Mouse (Mus musculus) MEL (cell line): ENCODE measurements at regions not wholly inside any gene's neighbourhood (a gene's known extent, or its start where the extent isn't known, plus 50 kb on each side); places are given as distances from the start of the nearest gene placed in this dataset.

Source experiments
- DNase-seq: peaks from one replicate; pipeline ENCODE4 v3.0.0; 2011; ENCODE audit warnings: low read depth, low spot score
- H3K27ac ChIP-seq: 2 replicates; pipeline ENCODE4 v1.5.1; 2012; ENCODE audit warnings: low read depth, mild to moderate bottlenecking, control low read depth, low read length, moderate library complexity; ENCODE audit not compliant: control insufficient read depth
- H3K27me3 ChIP-seq, 2 experiments: fragments of 150-350 bp in 1 of 2; sonication (generic) in 1 of 2; 2 replicates each; pipeline ENCODE4 v1.6.1; 2012; ENCODE audit warnings: low read length in 2 of 2, mild to moderate bottlenecking in 2 of 2, improper control_type of control experiment in 1 of 2, moderate library complexity in 1 of 2; ENCODE audit not compliant: insufficient read depth in 2 of 2, control insufficient read depth in 1 of 2
- H3K36me3 ChIP-seq, 2 experiments: 2 replicates each; pipeline ENCODE4 v1.6.1; 2012 to 2014; ENCODE audit warnings: low read length in 2 of 2, improper control_type of control experiment in 1 of 2, inconsistent platforms in 1 of 2, mild to moderate bottlenecking in 1 of 2; ENCODE audit not compliant: insufficient read depth in 2 of 2, control insufficient read depth in 1 of 2
- H3K4me1 ChIP-seq, 2 experiments: fragments of 150-350 bp in 1 of 2; sonication (generic) in 1 of 2; 2 replicates each; pipeline ENCODE4 v1.6.1; 2012; ENCODE audit warnings: low read length in 2 of 2, improper control_type of control experiment in 1 of 2, mild to moderate bottlenecking in 1 of 2; ENCODE audit not compliant: insufficient read depth in 2 of 2, control insufficient read depth in 1 of 2
- H3K4me3 ChIP-seq, 2 experiments: fragments of 150-350 bp in 1 of 2; sonication (generic) in 1 of 2; 2 replicates each; pipeline ENCODE4 v1.5.1; 2012; ENCODE audit warnings: low read depth in 2 of 2, low read length in 2 of 2, mild to moderate bottlenecking in 2 of 2, moderate library complexity in 2 of 2, control low read depth in 1 of 2, improper control_type of control experiment in 1 of 2; ENCODE audit not compliant: control insufficient read depth in 1 of 2, insufficient read depth in 1 of 2
- H3K79me2 ChIP-seq: 2 replicates; pipeline ENCODE4 v1.6.1; 2012; ENCODE audit warnings: mild to moderate bottlenecking, low read length, moderate library complexity; ENCODE audit not compliant: control insufficient read depth, poor library complexity, insufficient read depth
- H3K9ac ChIP-seq: 2 replicates; pipeline ENCODE4 v1.6.1; 2012; ENCODE audit warnings: low read depth, mild to moderate bottlenecking, control low read depth, low read length, moderate library complexity; ENCODE audit not compliant: control insufficient read depth, poor library complexity, severe bottlenecking
- H3K9me3 ChIP-seq: fragments of 150-350 bp; sonication (generic); replicated peaks from 2 replicates; pipeline ENCODE4 v1.6.1; 2012; ENCODE audit warnings: mild to moderate bottlenecking, low read length, improper control_type of control experiment, moderate library complexity; ENCODE audit not compliant: insufficient read depth
- BHLHE40 ChIP-seq: IDR thresholded peaks from 2 replicates; pipeline ENCODE4 v1.6.1; 2012; ENCODE audit warnings: low read depth, mild to moderate bottlenecking, inconsistent platforms, low read length, improper control_type of control experiment, borderline replicate concordance
- CHD1 ChIP-seq: IDR thresholded peaks from 2 replicates; pipeline ENCODE4 v1.6.1; 2012; ENCODE audit warnings: low read depth, mild to moderate bottlenecking, inconsistent platforms, low read length, improper control_type of control experiment
- CTCF ChIP-seq, 3 experiments: IDR thresholded peaks in 2 of 3; conservative IDR thresholded peaks in 1 of 3; 2 replicates each; pipeline ENCODE4 v1.5.1; 2011 to 2012; ENCODE audit warnings: low read length in 3 of 3, low read depth in 2 of 3, mild to moderate bottlenecking in 2 of 3, improper control_type of control experiment in 1 of 3, inconsistent platforms in 1 of 3, mixed read lengths in 1 of 3, moderate library complexity in 1 of 3; ENCODE audit not compliant: control insufficient read depth in 1 of 3, insufficient read depth in 1 of 3, poor library complexity in 1 of 3, severe bottlenecking in 1 of 3
- E2F4 ChIP-seq: IDR thresholded peaks from 2 replicates; pipeline ENCODE4 v1.6.1; 2011; ENCODE audit warnings: low read depth, low read length, improper control_type of control experiment, borderline replicate concordance
- ELF1 ChIP-seq: IDR thresholded peaks from 2 replicates; pipeline ENCODE4 v1.6.1; 2014; ENCODE audit warnings: low read depth, mild to moderate bottlenecking, inconsistent platforms, low read length, improper control_type of control experiment, moderate library complexity
- EP300 ChIP-seq, 2 experiments: IDR thresholded peaks; 2 replicates each; pipeline ENCODE4 v1.6.1; 2011; ENCODE audit warnings: improper control_type of control experiment in 2 of 2, low read length in 2 of 2, low read depth in 1 of 2, mild to moderate bottlenecking in 1 of 2
- HCFC1 ChIP-seq: IDR thresholded peaks from 2 replicates; pipeline ENCODE4 v1.6.1; 2012; ENCODE audit warnings: low read depth, mild to moderate bottlenecking, inconsistent platforms, low read length, improper control_type of control experiment, moderate library complexity
- KAT2A ChIP-seq: conservative IDR thresholded peaks from 2 replicates; pipeline ENCODE4 v1.6.1; 2012; ENCODE audit warnings: low read depth, low read length, improper control_type of control experiment, inconsistent platforms
- MAFK ChIP-seq: IDR thresholded peaks from 2 replicates; pipeline ENCODE4 v1.6.1; 2011; ENCODE audit warnings: low read depth, mild to moderate bottlenecking, low read length, improper control_type of control experiment, borderline replicate concordance
- MAX ChIP-seq: IDR thresholded peaks from 2 replicates; pipeline ENCODE4 v1.6.1; 2011; ENCODE audit warnings: low read length, improper control_type of control experiment
- MEF2A ChIP-seq: IDR thresholded peaks from 2 replicates; pipeline ENCODE4 v1.6.1; 2014; ENCODE audit warnings: low read depth, mild to moderate bottlenecking, inconsistent platforms, low read length, improper control_type of control experiment; ENCODE audit not compliant: poor library complexity, insufficient replicate concordance, severe bottlenecking; ENCODE audit errors: extremely low read depth
- NELFE ChIP-seq: IDR thresholded peaks from 2 replicates; pipeline ENCODE4 v1.6.1; 2011; ENCODE audit warnings: low read depth, low read length, improper control_type of control experiment
- NRF1 ChIP-seq: IDR thresholded peaks from 2 replicates; pipeline ENCODE4 v1.6.1; 2014; ENCODE audit warnings: low read depth, mild to moderate bottlenecking, inconsistent platforms, low read length, improper control_type of control experiment, moderate library complexity; ENCODE audit not compliant: poor library complexity, insufficient read depth, severe bottlenecking
- POLR2AphosphoS2 ChIP-seq: IDR thresholded peaks from 2 replicates; pipeline ENCODE4 v1.6.1; 2011; ENCODE audit warnings: low read length, improper control_type of control experiment
- RCOR1 ChIP-seq: IDR thresholded peaks from 2 replicates; pipeline ENCODE4 v1.6.1; 2012; ENCODE audit warnings: low read depth, mild to moderate bottlenecking, inconsistent platforms, low read length, improper control_type of control experiment
- TAL1 ChIP-seq: IDR thresholded peaks from 2 replicates; pipeline ENCODE4 v1.6.1; 2012; ENCODE audit warnings: mild to moderate bottlenecking, inconsistent platforms, low read length, moderate library complexity, mixed read lengths
- TBP ChIP-seq: IDR thresholded peaks from 2 replicates; pipeline ENCODE4 v1.8.0; 2011; ENCODE audit warnings: low read depth, low read length, improper control_type of control experiment
- TCF12 ChIP-seq: IDR thresholded peaks from 2 replicates; pipeline ENCODE4 v1.6.1; 2014; ENCODE audit warnings: low read depth, mild to moderate bottlenecking, inconsistent platforms, low read length, improper control_type of control experiment, moderate library complexity
- USF1 ChIP-seq: IDR thresholded peaks from 2 replicates; pipeline ENCODE4 v1.6.1; 2014; ENCODE audit warnings: low read depth, mild to moderate bottlenecking, inconsistent platforms, low read length, improper control_type of control experiment, moderate library complexity
- USF2 ChIP-seq, 2 experiments: IDR thresholded peaks; 2 replicates each; pipeline ENCODE4 v1.6.1; 2011 to 2012; ENCODE audit warnings: improper control_type of control experiment in 2 of 2, low read length in 2 of 2, borderline replicate concordance in 1 of 2, inconsistent platforms in 1 of 2, low read depth in 1 of 2, mild to moderate bottlenecking in 1 of 2; ENCODE audit not compliant: insufficient read depth in 1 of 2
- ZC3H11A ChIP-seq: IDR thresholded peaks from 2 replicates; pipeline ENCODE4 v1.6.1; 2012; ENCODE audit warnings: low read depth, mild to moderate bottlenecking, inconsistent platforms, low read length, improper control_type of control experiment
- ZNF384 ChIP-seq: IDR thresholded peaks from 2 replicates; pipeline ENCODE4 v1.6.1; 2012; ENCODE audit warnings: low read depth, mild to moderate bottlenecking, inconsistent platforms, low read length, improper control_type of control experiment

DNA sequence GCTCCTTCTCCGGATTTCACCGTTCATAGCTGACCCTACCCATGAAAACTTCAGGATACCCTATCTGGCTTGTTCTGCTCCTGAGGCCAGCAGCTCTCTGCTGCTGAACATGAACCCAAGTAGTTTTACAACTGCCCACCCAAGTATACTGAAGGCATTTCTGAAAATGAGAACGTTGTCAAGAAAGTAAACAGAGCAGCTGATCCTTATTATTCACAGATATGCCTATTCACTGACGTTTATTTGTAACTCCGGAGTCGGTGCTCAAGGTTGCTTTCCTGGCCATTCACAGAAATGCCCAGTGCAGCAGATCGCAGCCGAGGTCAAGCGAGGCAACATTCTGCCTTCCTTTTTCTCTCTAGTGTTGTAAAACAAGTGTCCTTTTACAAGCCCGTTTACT is 128.4 kb upstream of the N6amt1 start:
- TF ChIP-seq NELFE (no peak), TBP (no peak), NRF1 (no peak), POLR2AphosphoS2 (no peak), BHLHE40 (no peak), ELF1 (no peak), ZC3H11A (no peak), TAL1 (no peak), E2F4 (no peak), HCFC1 (no peak), CHD1 (no peak), EP300 (IDR thresholded peaks at IDR 0.05; ENCODE audit: low read depth in 1 of 2, low read length in 2 of 2) (no peak), MAX (no peak), ZNF384 (no peak), USF2 (IDR thresholded peaks at IDR 0.05; ENCODE audit: borderline replicate concordance in 1 of 2, insufficient read depth in 1 of 2, low read depth in 1 of 2, low read length in 2 of 2) (no peak), MEF2A (no peak), KAT2A (no peak), MAFK (no peak), USF1 (no peak), CTCF (IDR thresholded peaks at IDR 0.05 in 2 of 3, conservative IDR thresholded peaks at IDR 0.05 in 1 of 3; ENCODE audit: control insufficient read depth in 1 of 3, insufficient read depth in 1 of 3, low read depth in 2 of 3, low read length in 3 of 3, poor library complexity in 1 of 3, severe bottlenecking in 1 of 3) (no peak)
- no peak for DNase-seq
- Histone ChIP-seq H3K4me1 (no peaks in the 10 kb centered on the region), H3K9me3 (no peaks in the 10 kb centered on the region), H3K79me2 (no peaks in the 10 kb centered on the region), H3K4me3 (no peak overlapping the region), H3K27me3 (no peaks in the 10 kb centered on the region), H3K27ac (no peak overlapping the region), H3K36me3 (no peaks in the 10 kb centered on the region), H3K9ac (no peak overlapping the region)

DNA sequence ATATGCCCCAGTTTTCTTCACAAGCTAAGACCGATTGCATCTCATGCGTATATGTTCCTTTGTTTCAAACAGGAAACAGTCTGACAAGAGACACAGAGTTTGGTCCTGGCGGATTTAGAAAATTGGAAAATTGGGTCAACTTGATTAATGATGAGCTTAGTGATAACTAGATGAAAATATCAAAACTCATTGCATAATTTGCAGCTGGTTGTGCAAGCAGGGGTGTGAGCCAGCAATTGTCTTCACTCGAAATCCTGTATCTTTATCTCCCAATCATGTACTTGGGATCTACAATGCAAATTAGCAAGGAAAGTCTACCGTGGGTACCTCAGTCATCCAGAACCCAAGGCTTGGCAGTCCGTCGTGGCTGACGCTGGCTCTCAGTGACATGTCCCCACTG is 128.9 kb upstream of the N6amt1 start:
- no peaks in the 10 kb centered on the region for H3K27me3 ChIP-seq
- DNase-seq = no peak
- no peak overlapping the region for H3K27ac ChIP-seq
- H3K9me3 ChIP-seq = no peaks in the 10 kb centered on the region
- H3K36me3 ChIP-seq = no peaks in the 10 kb centered on the region
- no peak overlapping the region for H3K9ac ChIP-seq
- TF ChIP-seq RCOR1 (no peak), TCF12 (no peak)
- no peaks in the 10 kb centered on the region for H3K79me2 ChIP-seq
- no peaks in the 10 kb centered on the region for H3K4me1 ChIP-seq
- no peak overlapping the region for H3K4me3 ChIP-seq
